Mouse (Mus musculus) heart, embryonic 16.5 days (tissue): Measurements from ENCODE around the gene Apbb1. TPM values are rescaled to one million over a fixed set of nuclear protein-coding genes. Genes with fewer than 3 reads are reported as not detected.

Experiments
- ATAC-seq: fragments of 200-750 bp; cut with Nextera tagmentation; replicated peaks from 2 replicates; pipeline ENCODE4 v1.8.0; 2017; ENCODE audit warnings: moderate number of reproducible peaks; ENCODE audit not compliant: insufficient read depth, low FRiP score; ENCODE audit errors: extremely low read depth
- H3K27ac ChIP-seq: fragments of 300-500 bp; sonication (generic); 2 replicates; pipeline ENCODE4 v1.5.1; 2014; ENCODE audit warnings: mild to moderate bottlenecking, low read length, control low read depth, moderate library complexity
- H3K27me3 ChIP-seq: fragments of 300-500 bp; sonication (generic); 2 replicates; pipeline ENCODE4 v1.6.1; 2014; ENCODE audit warnings: low read length, mixed read lengths; ENCODE audit not compliant: control insufficient read depth, insufficient read depth
- H3K36me3 ChIP-seq: fragments of 300-500 bp; sonication (generic); 2 replicates; pipeline ENCODE4 v1.6.1; 2014; ENCODE audit not compliant: control insufficient read depth, insufficient read depth
- H3K4me1 ChIP-seq: fragments of 300-500 bp; sonication (generic); 2 replicates; pipeline ENCODE4 v1.6.1; 2014; ENCODE audit warnings: low read length, mixed read lengths; ENCODE audit not compliant: control insufficient read depth, insufficient read depth
- H3K4me2 ChIP-seq: fragments of 300-500 bp; sonication (generic); 2 replicates; pipeline ENCODE4 v1.6.1; 2014; ENCODE audit warnings: low read depth, mild to moderate bottlenecking, control low read depth, low read length
- H3K4me3 ChIP-seq: fragments of 300-500 bp; sonication (generic); 2 replicates; pipeline ENCODE4 v1.5.1; 2014; ENCODE audit warnings: mild to moderate bottlenecking, control low read depth, low read length
- H3K9ac ChIP-seq: fragments of 300-500 bp; sonication (generic); 2 replicates; pipeline ENCODE4 v1.6.1; 2014; ENCODE audit warnings: low read length, control low read depth
- H3K9me3 ChIP-seq: fragments of 300-500 bp; sonication (generic); replicated peaks from 2 replicates; pipeline ENCODE4 v1.6.1; 2016; ENCODE audit warnings: low read length; ENCODE audit not compliant: control insufficient read depth
- WGBS: fragments of 180-500 bp; shearing (Covaris S2); extraction: QIAGEN DNeasy Blood & Tissue Kit; methylation state at CpG from one replicate; pipeline ENCODE4 v1.1.7; 2014; 5-methylcytosine and 5-hydroxymethylcytosine counted together
- polyA plus RNA-seq: library from polyadenylated mRNA; unstranded; fragments of >200 nt; fragmentation: Nextera tagmentation; extraction: Ambion mirVana; gene quantifications from 2 replicates; pipeline ENCODE4 v1.2.1, GENCODE M21; 2015

Apbb1 gene
- polyA plus RNA-seq, 1 experiment from 2014 or later, result 44.5 TPM

- WGBS, result 96% methylated on average over 1 of the region's 1 CpGs
- ATAC-seq, result no peak
- Histone ChIP-seq H3K9ac (no peak overlapping the region), H3K4me1 (peaks cover 14% of the 10 kb centered on the region), H3K27me3 (no peaks in the 10 kb centered on the region), H3K27ac (no peak overlapping the region), H3K4me3 (no peak overlapping the region), H3K4me2 (no peak overlapping the region), H3K9me3 (no peaks in the 10 kb centered on the region), H3K36me3 (peaks cover 59% of the 10 kb centered on the region)
Measured at GRCm38 (mm10) chr7:105614400-105614799, 32.9 kb upstream of the Apbb1 start.

GRCm38 (mm10) chr7:105611767-105612166 is 30.3 kb upstream of the Apbb1 start:
- Histone ChIP-seq H3K27ac (no peak overlapping the region), H3K27me3 (no peaks in the 10 kb centered on the region), H3K9ac (no peak overlapping the region), H3K4me3 (no peak overlapping the region), H3K9me3 (no peaks in the 10 kb centered on the region), H3K4me2 (no peak overlapping the region), H3K4me1 (peaks cover 9% of the 10 kb centered on the region), H3K36me3 (peaks cover 41% of the 10 kb centered on the region)
- WGBS, result 74% methylated on average over 1 of the region's 1 CpGs
- ATAC-seq, result no peak

GRCm38 (mm10) chr7:105608467-105608866 is 27.0 kb upstream of the Apbb1 start:
- Histone ChIP-seq H3K4me3 (no peak overlapping the region), H3K4me2 (no peak overlapping the region), H3K36me3 (peaks cover 26% of the 10 kb centered on the region), H3K9ac (no peak overlapping the region), H3K27me3 (no peaks in the 10 kb centered on the region), H3K9me3 (peaks cover 4% of the 10 kb centered on the region), H3K4me1 (no peaks in the 10 kb centered on the region), H3K27ac (no peak overlapping the region)
- ATAC-seq, result no peak
- WGBS, result 83% methylated on average over 3 of the region's 3 CpGs

GRCm38 (mm10) chr7:105602860-105603623 is 21.6 kb upstream of the Apbb1 start:
- Histone ChIP-seq H3K4me1 (no peaks in the 10 kb centered on the region), H3K9me3 (peaks cover 4% of the 10 kb centered on the region), H3K36me3 (no peaks in the 10 kb centered on the region), H3K27me3 (no peaks in the 10 kb centered on the region), H3K4me3 (no peak overlapping the region), H3K27ac (no peak overlapping the region), H3K4me2 (no peak overlapping the region), H3K9ac (no peak overlapping the region)
- WGBS, result 36% methylated on average over 9 of the region's 9 CpGs
- no peak; the same call in 1 of the 2 replicates for ATAC-seq

GRCm38 (mm10) chr7:105590097-105590496 is 8.6 kb upstream of the Apbb1 start:
- no peak overlapping the region for H3K4me2 ChIP-seq
- ATAC-seq, result no peak
- no peak overlapping the region for H3K27ac ChIP-seq
- H3K4me1 ChIP-seq, result no peaks in the 10 kb centered on the region
- WGBS, result 25% methylated on average over 7 of the region's 7 CpGs
- H3K9me3 ChIP-seq, result no peaks in the 10 kb centered on the region
- H3K27me3 ChIP-seq, result no peaks in the 10 kb centered on the region
- H3K4me3 ChIP-seq, result no peak overlapping the region
- no peaks in the 10 kb centered on the region for H3K36me3 ChIP-seq
- no peak overlapping the region for H3K9ac ChIP-seq

GRCm38 (mm10) chr7:105588325-105588912 is 7.0 kb upstream of the Apbb1 start:
- ATAC-seq, result no peak
- H3K4me2 ChIP-seq, result no peak overlapping the region
- H3K9me3 ChIP-seq, result no peaks in the 10 kb centered on the region
- H3K4me3 ChIP-seq, result no peak overlapping the region
- no peaks in the 10 kb centered on the region for H3K27me3 ChIP-seq
- no peaks in the 10 kb centered on the region for H3K4me1 ChIP-seq
- H3K36me3 ChIP-seq, result no peaks in the 10 kb centered on the region
- H3K9ac ChIP-seq, result no peak overlapping the region
- 50% methylated on average over 9 of the region's 9 CpGs for WGBS
- H3K27ac ChIP-seq, result no peak overlapping the region

GRCm38 (mm10) chr7:105581959-105582358 is 506 bp upstream of the Apbb1 start:
- Histone ChIP-seq H3K9me3 (no peaks in the 10 kb centered on the region), H3K27ac (peak overlapping the region; percentile 86), H3K9ac (peak overlapping the region; percentile 83), H3K4me1 (peaks cover 7% of the 10 kb centered on the region), H3K27me3 (no peaks in the 10 kb centered on the region), H3K4me3 (peak overlapping the region; percentile 85), H3K4me2 (peak overlapping the region; percentile 69), H3K36me3 (no peaks in the 10 kb centered on the region)
- no peak for ATAC-seq
- 60% methylated on average over 2 of the region's 2 CpGs for WGBS

GRCm38 (mm10) chr7:105580627-105581089 is 795 bp downstream of the Apbb1 start:
- Histone ChIP-seq H3K36me3 (no peaks in the 10 kb centered on the region), H3K4me3 (peak overlapping the region; percentile 85), H3K9ac (peak overlapping the region; percentile 83), H3K9me3 (no peaks in the 10 kb centered on the region), H3K27me3 (no peaks in the 10 kb centered on the region), H3K27ac (peak overlapping the region; percentile 86), H3K4me1 (peaks cover 7% of the 10 kb centered on the region), H3K4me2 (peak overlapping the region; percentile 69)
- ATAC-seq, result peak; percentile 19; the same call in 1 of the 2 replicates
- 2% methylated on average over 18 of the region's 22 CpGs for WGBS

- H3K27me3 ChIP-seq, result no peaks in the 10 kb centered on the region
- 78% methylated on average over 2 of the region's 2 CpGs for WGBS
- H3K4me1 ChIP-seq, result peaks cover 7% of the 10 kb centered on the region
- H3K9ac ChIP-seq, result no peak overlapping the region
- no peaks in the 10 kb centered on the region for H3K9me3 ChIP-seq
- no peak overlapping the region for H3K4me3 ChIP-seq
- ATAC-seq, result no peak
- no peak overlapping the region for H3K27ac ChIP-seq
- no peak overlapping the region for H3K4me2 ChIP-seq
- H3K36me3 ChIP-seq, result peaks cover 1% of the 10 kb centered on the region; the same call in 1 of the 2 replicates
Measured at GRCm38 (mm10) chr7:105578481-105578880, 3.0 kb downstream of the Apbb1 start.
